Mouse (Mus musculus): ENCODE results near the gene Ddx42. TPM values are rescaled to one million over a fixed set of nuclear protein-coding genes. Genes with fewer than 3 reads are reported as not detected.

The Ddx42 gene
- total RNA-seq, 2 experiments from 2014 or later, result 79.8 to 81.0 TPM

DNA sequence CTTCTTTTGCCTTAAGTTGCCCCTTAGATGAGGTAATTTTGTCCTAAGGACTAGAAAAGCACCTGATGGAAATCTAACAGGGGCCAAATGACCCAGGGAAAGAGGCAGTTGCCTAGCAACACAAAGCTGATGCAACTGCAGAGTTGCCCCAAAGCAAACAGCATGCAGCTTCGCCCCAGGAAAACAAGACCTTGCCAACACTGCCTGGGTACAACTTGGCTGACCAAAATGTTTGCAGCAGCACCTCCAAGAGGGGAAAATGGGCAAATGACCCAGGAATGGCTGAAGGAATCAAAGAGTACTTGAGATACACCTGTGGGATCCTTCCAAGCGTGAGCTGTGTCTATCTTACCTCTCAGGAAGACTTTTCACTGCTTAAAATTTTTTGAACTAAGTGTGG lies 75.1 kb downstream of the Ddx42 start:
- DNase-seq, result peak; percentile 77
- intact Hi-C loops (cut with DNase I), result no loop called here

Other genes starting within 250 kb of the Ddx42 start
- 1 to 10 TPM; 8.1 to 9.8 TPM for gene Ace, start 249.0 kb upstream of the Ddx42 start, total RNA-seq (2021)
- gene Ace3, start 222.3 kb upstream of the Ddx42 start, total RNA-seq (2021), result not detected
- gene Kcnh6, start 208.8 kb upstream of the Ddx42 start, total RNA-seq (2021), result 1 to 10 TPM; 1.4 to 1.7 TPM
- gene Dcaf7, start 180.1 kb upstream of the Ddx42 start, total RNA-seq (2021), result 100 to 1,000 TPM; 167 to 185 TPM
- 10 to 100 TPM; 12.3 to 12.8 TPM for gene Taco1, start 150.9 kb upstream of the Ddx42 start, total RNA-seq (2021)
- gene Map3k3, start 132.3 kb upstream of the Ddx42 start, total RNA-seq (2021), result 10 to 100 TPM; 30.7 to 31.9 TPM
- not detected for gene Gm10840, start 56.1 kb upstream of the Ddx42 start, total RNA-seq (2021)
- gene Limd2, start 56.1 kb upstream of the Ddx42 start, total RNA-seq (2021), result 10 to 100 TPM; 81.2 to 84.6 TPM
- 10 to 100 TPM; 27.3 to 28.5 TPM for gene Strada, start 14.8 kb upstream of the Ddx42 start, total RNA-seq (2021)
- 10 to 100 TPM; 69.4 to 74.7 TPM for gene Ccdc47, start 582 bp upstream of the Ddx42 start, total RNA-seq (2021)
- gene Ftsj3, start 39.2 kb downstream of the Ddx42 start, total RNA-seq (2021), result 10 to 100 TPM; 34.6 to 35.1 TPM
- 100 to 1,000 TPM; 111 to 112 TPM for gene Psmc5, start 39.2 kb downstream of the Ddx42 start, total RNA-seq (2021)
- 10 to 100 TPM; 13.9 to 17.8 TPM for gene Smarcd2, start 56.0 kb downstream of the Ddx42 start, total RNA-seq (2021)
- gene Tcam1, start 59.7 kb downstream of the Ddx42 start, total RNA-seq (2021), result under 1 TPM; 0.18 to 0.28 TPM
- gene Gh, start 84.9 kb downstream of the Ddx42 start, total RNA-seq (2021), result not detected
- gene Cd79b, start 97.8 kb downstream of the Ddx42 start, total RNA-seq (2021), result under 1 TPM; 0.30 to 0.98 TPM
- gene Scn4a, start 136.4 kb downstream of the Ddx42 start, total RNA-seq (2021), result not detected
- not detected for gene Prr29, start 148.5 kb downstream of the Ddx42 start, total RNA-seq (2021)
- 1 to 10 TPM; 4.4 to 6.2 TPM for gene Icam2, start 171.1 kb downstream of the Ddx42 start, total RNA-seq (2021)

Measured in left cerebral cortex, postnatal 4 days (tissue).